Mouse (Mus musculus): ENCODE results near the gene Grb2. TPM values are rescaled to one million over a fixed set of nuclear protein-coding genes. Genes with fewer than 3 reads are reported as not detected.

The Grb2 gene
- polyA plus RNA-seq, 1 experiment: 42.6 TPM

DNA sequence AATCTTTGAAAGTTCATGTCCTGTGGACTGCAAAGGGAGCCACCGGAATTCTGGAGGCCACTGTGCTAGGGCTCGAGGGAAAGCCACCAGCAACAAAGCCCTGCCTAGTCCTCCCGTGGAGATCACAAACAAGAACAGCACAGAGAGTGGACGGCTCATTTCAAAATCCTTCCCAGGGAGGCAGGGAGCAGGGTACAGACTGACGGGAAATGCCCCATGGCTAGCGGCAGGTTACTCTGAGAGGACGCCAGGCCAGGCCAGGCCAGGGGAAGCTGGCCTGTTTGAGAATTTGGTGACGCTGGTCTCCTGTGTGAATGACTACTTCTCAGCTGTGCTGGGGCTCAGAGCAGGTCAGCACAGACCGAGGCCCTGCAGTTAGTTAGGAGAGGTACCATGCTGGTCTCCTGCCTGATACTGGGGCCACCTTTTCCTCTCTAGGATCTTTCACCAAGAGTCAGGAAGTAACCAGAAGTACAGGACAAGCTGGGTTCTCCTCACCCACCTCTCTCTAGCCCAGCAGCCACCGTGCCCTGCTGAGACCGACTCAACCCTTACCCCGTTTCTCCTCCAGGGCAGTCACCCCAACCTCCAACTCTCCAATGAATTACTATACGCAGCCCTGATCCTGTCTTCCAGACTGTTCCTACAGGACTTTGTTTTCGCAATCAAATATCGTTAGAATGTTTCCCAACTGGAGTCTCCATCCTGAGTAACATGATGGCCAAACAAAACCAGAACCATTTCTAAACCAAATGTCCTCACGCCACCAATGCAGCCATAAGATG, 89.5 kb downstream of the Grb2 start:
- H3K36me3 ChIP-seq (ENCODE audit: control insufficient read depth, insufficient read depth, low read length): peaks cover 3% of the 10 kb centered on the region
- no peaks in the 10 kb centered on the region for H3K27me3 ChIP-seq (replicated peaks; ENCODE audit: control insufficient read depth, insufficient read depth, low read length)
- H3K4me1 ChIP-seq (ENCODE audit: control insufficient read depth, insufficient read depth, low read length): peaks cover 19% of the 10 kb centered on the region
- 67% methylated on average over 16 of the region's 16 CpGs for WGBS
- TF ChIP-seq POLR2A (IDR thresholded peaks at IDR 0.05; ENCODE audit: low read depth, low read length) (no peak), CTCF (conservative IDR thresholded peaks at IDR 0.05; ENCODE audit: insufficient read depth, insufficient read length, low read depth, low read length) (no peak)
- DNase-seq: peak; percentile 50
- H3K4me3 ChIP-seq (ENCODE audit: insufficient read depth, low read depth, low read length): no peak overlapping the region
- H3K27ac ChIP-seq (ENCODE audit: insufficient read depth, low read depth, low read length): no peak overlapping the region; the same call in 1 of the 2 replicates

DNA sequence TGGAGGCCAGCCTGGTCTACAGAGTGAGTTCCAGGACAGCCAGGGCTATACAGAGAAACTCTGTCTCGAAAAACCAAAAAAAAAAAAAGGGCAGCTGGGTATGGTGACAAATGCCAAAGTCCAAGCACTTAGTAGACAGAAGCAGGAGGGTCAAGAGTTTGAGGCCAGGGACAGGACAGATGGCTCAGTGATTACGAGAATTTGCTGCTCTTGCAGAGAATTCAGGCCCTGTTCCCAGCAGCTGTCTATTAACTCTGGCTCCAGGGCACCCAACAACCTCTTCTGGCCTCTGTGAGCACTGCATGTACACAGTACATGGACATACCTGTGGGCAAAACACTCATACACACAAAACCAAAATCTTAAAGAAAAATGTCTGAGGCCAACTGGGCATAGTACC, 90.4 kb downstream of the Grb2 start:
- H3K27me3 ChIP-seq (replicated peaks; ENCODE audit: control insufficient read depth, insufficient read depth, low read length): no peaks in the 10 kb centered on the region
- H3K36me3 ChIP-seq (ENCODE audit: control insufficient read depth, insufficient read depth, low read length): peaks cover 2% of the 10 kb centered on the region
- TF ChIP-seq POLR2A (IDR thresholded peaks at IDR 0.05; ENCODE audit: low read depth, low read length) (no peak), CTCF (conservative IDR thresholded peaks at IDR 0.05; ENCODE audit: insufficient read depth, insufficient read length, low read depth, low read length) (0 out of 2 replicates have a peak, but pooled peaks have one; percentile 16)
- H3K4me3 ChIP-seq (ENCODE audit: insufficient read depth, low read depth, low read length): no peak overlapping the region
- 0 out of 2 replicates have a peak overlapping the region, but pooled peaks have one; percentile 6 for H3K27ac ChIP-seq (ENCODE audit: insufficient read depth, low read depth, low read length)
- peaks cover 26% of the 10 kb centered on the region for H3K4me1 ChIP-seq (ENCODE audit: control insufficient read depth, insufficient read depth, low read length)
- WGBS: 35% methylated on average over 2 of the region's 2 CpGs
- DNase-seq: peak; percentile 85

DNA sequence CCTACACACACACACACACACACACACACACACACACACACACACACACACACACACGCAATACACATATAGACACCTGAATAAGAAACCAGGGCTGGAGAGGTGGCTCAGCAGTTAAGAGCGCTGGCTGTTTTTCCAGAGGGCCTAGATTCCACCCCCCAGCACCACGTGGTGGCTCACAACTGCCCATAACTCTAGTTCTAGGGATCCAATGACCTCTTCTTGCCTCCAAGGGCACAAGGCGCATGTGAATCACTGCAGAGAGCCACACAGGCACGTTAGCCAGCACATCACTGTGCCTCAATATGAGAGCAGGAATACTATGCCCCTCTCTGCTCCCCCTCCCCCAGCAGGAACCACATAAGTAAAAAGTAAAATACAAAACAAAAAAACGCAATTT, 91.5 kb downstream of the Grb2 start:
- 61% methylated on average over 6 of the region's 6 CpGs for WGBS
- peak; percentile 81 for DNase-seq
- Histone ChIP-seq H3K4me1 (ENCODE audit: control insufficient read depth, insufficient read depth, low read length) (peaks cover 26% of the 10 kb centered on the region), H3K27ac (ENCODE audit: insufficient read depth, low read depth, low read length) (peak overlapping the region; percentile 52; the same call in 1 of the 2 replicates), H3K4me3 (ENCODE audit: insufficient read depth, low read depth, low read length) (no peak overlapping the region), H3K36me3 (ENCODE audit: control insufficient read depth, insufficient read depth, low read length) (peaks cover 2% of the 10 kb centered on the region), H3K27me3 (replicated peaks; ENCODE audit: control insufficient read depth, insufficient read depth, low read length) (no peaks in the 10 kb centered on the region)
- TF ChIP-seq POLR2A (IDR thresholded peaks at IDR 0.05; ENCODE audit: low read depth, low read length) (no peak), CTCF (conservative IDR thresholded peaks at IDR 0.05; ENCODE audit: insufficient read depth, insufficient read length, low read depth, low read length) (no peak)

DNA sequence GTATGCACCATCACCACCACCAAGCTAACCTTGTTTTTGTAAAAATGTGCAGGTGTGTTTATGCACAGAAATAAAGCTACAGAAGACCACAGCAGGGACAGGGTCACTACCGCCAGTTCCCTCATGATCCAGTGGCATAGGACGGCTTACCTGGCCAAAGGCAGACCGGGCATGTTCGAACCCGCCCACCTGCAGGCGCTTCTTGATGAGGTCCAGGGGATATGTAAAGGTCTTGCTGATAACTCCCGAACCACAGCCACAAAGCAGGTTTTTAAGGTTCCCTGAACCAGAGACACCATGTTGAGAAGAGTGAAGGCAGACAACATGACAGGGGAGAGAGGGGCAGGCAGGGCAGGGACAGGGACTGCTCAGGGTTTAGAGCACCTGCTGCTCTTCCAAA, 92.0 kb downstream of the Grb2 start:
- no peak overlapping the region for H3K4me3 ChIP-seq (ENCODE audit: insufficient read depth, low read depth, low read length)
- TF ChIP-seq POLR2A (IDR thresholded peaks at IDR 0.05; ENCODE audit: low read depth, low read length) (no peak), CTCF (conservative IDR thresholded peaks at IDR 0.05; ENCODE audit: insufficient read depth, insufficient read length, low read depth, low read length) (no peak)
- no peaks in the 10 kb centered on the region for H3K27me3 ChIP-seq (replicated peaks; ENCODE audit: control insufficient read depth, insufficient read depth, low read length)
- H3K36me3 ChIP-seq (ENCODE audit: control insufficient read depth, insufficient read depth, low read length): peaks cover 2% of the 10 kb centered on the region
- peak overlapping the region; percentile 52 for H3K27ac ChIP-seq (ENCODE audit: insufficient read depth, low read depth, low read length)
- peaks cover 31% of the 10 kb centered on the region for H3K4me1 ChIP-seq (ENCODE audit: control insufficient read depth, insufficient read depth, low read length)
- WGBS: 78% methylated on average over 7 of the region's 7 CpGs
- no peak for DNase-seq

DNA sequence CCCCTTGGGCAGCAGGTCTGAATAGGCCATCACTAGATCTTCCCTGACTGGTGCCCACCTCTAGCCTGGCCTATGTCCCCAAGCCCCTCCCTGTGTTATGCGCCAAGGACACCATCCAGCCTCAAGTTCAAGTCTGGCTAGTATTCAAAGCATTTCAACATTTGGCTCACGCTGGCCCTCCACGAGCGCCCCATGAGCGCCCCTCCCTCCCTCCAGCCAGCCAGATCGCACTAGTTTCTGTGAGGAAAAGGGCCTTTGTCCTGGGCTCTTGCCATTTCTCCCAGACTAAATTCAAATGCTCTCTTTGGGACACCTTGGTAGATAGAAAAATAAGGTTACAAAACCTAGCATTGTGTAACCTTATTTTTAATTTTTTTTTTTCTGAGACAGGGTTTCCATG, 92.5 kb downstream of the Grb2 start:
- TF ChIP-seq POLR2A (IDR thresholded peaks at IDR 0.05; ENCODE audit: low read depth, low read length): no peak
- Histone ChIP-seq H3K27me3 (replicated peaks; ENCODE audit: control insufficient read depth, insufficient read depth, low read length) (no peaks in the 10 kb centered on the region), H3K4me1 (ENCODE audit: control insufficient read depth, insufficient read depth, low read length) (peaks cover 35% of the 10 kb centered on the region), H3K4me3 (ENCODE audit: insufficient read depth, low read depth, low read length) (no peak overlapping the region), H3K27ac (ENCODE audit: insufficient read depth, low read depth, low read length) (peak overlapping the region; percentile 53), H3K36me3 (ENCODE audit: control insufficient read depth, insufficient read depth, low read length) (peaks cover 2% of the 10 kb centered on the region)
- WGBS: 48% methylated on average over 6 of the region's 6 CpGs
- peak; percentile 72 for DNase-seq

DNA sequence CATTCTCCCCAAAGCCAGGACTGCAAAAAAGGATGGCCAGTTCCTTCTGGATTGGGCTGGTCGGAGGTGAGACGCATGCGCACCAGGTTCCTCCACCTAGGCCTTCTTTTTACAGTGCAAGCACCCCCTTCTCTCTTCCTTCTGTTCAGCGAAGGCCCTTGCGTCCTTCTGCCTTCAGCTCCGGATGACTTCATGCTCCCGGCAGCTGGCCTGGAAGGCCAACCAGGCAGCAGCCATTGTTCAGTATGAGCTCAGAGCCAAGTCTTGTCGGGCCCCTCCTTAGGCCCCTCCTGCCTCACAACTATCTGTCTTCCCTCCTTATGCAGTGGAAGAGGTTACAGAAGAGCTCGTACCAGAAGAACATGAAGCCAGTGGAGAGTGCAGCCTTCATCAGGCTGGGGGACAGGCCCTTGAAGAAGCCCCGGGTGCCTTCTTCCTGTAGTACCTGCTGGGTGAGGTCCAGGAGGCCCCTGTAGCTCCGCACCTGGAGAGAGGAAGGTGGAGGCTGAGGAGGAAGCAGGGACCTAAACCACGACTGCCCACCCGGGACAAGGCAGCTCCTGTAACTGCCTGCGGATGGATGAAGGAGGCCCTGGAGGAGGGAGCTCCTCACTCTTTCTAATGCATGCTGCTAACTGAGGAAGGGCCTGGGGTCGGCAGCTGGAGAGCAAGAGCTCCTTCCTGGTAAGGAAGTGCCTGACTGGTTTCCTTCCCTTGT, 93.1 kb downstream of the Grb2 start:
- no peak for TF ChIP-seq CTCF (conservative IDR thresholded peaks at IDR 0.05; ENCODE audit: insufficient read depth, insufficient read length, low read depth, low read length)
- Histone ChIP-seq H3K27me3 (replicated peaks; ENCODE audit: control insufficient read depth, insufficient read depth, low read length) (no peaks in the 10 kb centered on the region), H3K4me3 (ENCODE audit: insufficient read depth, low read depth, low read length) (no peak overlapping the region), H3K36me3 (ENCODE audit: control insufficient read depth, insufficient read depth, low read length) (no peaks in the 10 kb centered on the region; the same call in 1 of the 2 replicates), H3K27ac (ENCODE audit: insufficient read depth, low read depth, low read length) (peak overlapping the region; percentile 53), H3K4me1 (ENCODE audit: control insufficient read depth, insufficient read depth, low read length) (peaks cover 35% of the 10 kb centered on the region)
- 54% methylated on average over 15 of the region's 15 CpGs for WGBS
- DNase-seq: peak; percentile 50
